8 mouse cellular contexts compared by ENCODE assay signal in the genomic region with DNA sequence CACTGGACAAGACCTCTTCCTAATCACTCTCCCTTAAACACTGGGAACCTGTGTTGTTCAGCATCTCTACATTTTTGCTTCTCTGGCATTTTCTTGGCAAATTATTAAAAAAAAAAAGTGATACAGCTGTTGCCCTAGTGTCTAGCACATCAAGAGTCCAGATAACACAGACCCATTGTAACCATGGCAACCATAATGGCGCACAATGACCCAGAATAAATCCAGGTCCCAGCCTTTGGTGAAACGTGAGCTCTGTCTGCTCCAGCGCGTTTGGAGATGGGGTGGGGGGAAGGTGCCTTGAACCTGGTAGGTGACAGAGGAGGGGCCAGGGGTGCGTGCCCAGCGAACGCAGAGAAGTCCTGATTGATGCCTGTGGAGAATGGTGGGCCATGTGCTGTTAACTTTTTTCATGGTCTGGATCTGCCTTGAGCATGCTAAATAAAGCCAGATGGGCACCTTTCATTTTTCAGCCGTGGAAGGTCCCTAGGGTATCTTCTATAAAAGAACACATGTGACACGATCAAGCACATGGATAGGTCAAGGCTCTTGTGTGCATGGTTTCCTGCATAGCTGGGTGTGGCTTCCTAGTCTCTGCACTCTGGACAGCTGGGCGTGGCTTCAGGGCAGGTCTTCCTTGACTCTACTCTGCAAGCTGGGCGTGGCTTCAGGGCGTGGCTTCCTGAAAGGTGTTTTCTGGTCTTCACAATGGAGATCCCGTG.
A peak's percentile ranks its signal among the peaks of the same experiment; 100 is the strongest.
DNase-seq lines count a peak whose midpoint lies in the region; ATAC-seq and TF ChIP-seq lines count a peak whose summit lies in the region.

No protein-coding gene starts in this region.

- H3K4me2 ChIP-seq in kidney, embryonic 16.5 days (replicated peaks; ENCODE audit: low read depth, low read length): no peak overlapping the region
- no peak overlapping the region for H3K4me2 ChIP-seq in limb, embryonic 11.5 days (ENCODE audit: low read depth, severe bottlenecking)

- H3K9me3 ChIP-seq in kidney, embryonic 16.5 days (ENCODE audit: low read length): no peaks in the 10 kb centered on the region
- H3K9me3 ChIP-seq in limb, embryonic 11.5 days (ENCODE audit: control insufficient read depth, low read length): no peaks in the 10 kb centered on the region

- H3K36me3 ChIP-seq in kidney, embryonic 16.5 days (ENCODE audit: insufficient read depth, low read length): no peaks in the 10 kb centered on the region
- H3K36me3 ChIP-seq in limb, embryonic 11.5 days (ENCODE audit: control insufficient read depth, insufficient read depth, low read length): no peaks in the 10 kb centered on the region

- H3K9ac ChIP-seq in kidney, embryonic 16.5 days (replicated peaks; ENCODE audit: low read length): no peak overlapping the region
- no peak overlapping the region for H3K9ac ChIP-seq in limb, embryonic 11.5 days (ENCODE audit: low read length)

- H3K27me3 ChIP-seq in kidney, embryonic 16.5 days (ENCODE audit: insufficient read depth, low read length): no peaks in the 10 kb centered on the region
- no peaks in the 10 kb centered on the region for H3K27me3 ChIP-seq in limb, embryonic 11.5 days (ENCODE audit: control insufficient read depth, insufficient read depth, low read length)

- H3K4me1 ChIP-seq in kidney, embryonic 16.5 days (ENCODE audit: insufficient read depth, low read length): peaks cover 7% of the 10 kb centered on the region; the same call in 1 of the 2 replicates
- H3K4me1 ChIP-seq in limb, embryonic 11.5 days (ENCODE audit: control insufficient read depth, insufficient read depth, low read length): no peaks in the 10 kb centered on the region; the same call in 1 of the 2 replicates

- H3K27ac ChIP-seq in kidney, embryonic 16.5 days (ENCODE audit: low read length): no peak overlapping the region
- no peak overlapping the region for H3K27ac ChIP-seq in limb, embryonic 11.5 days (replicated peaks; ENCODE audit: low read depth, low read length)
- H3K27ac ChIP-seq in left cerebral cortex, adult 2 months: no peak overlapping the region

- ATAC-seq in kidney, embryonic 16.5 days (ENCODE audit: low FRiP score, low TSS enrichment): peak; percentile 42; the same call in 1 of the 2 replicates
- 0 out of 2 replicates have a peak, but pooled peaks have one; percentile 62 for ATAC-seq in limb, embryonic 11.5 days (ENCODE audit: insufficient number of reproducible peaks, low FRiP score, low TSS enrichment, low read depth)

- no peak for TF ChIP-seq CTCF in left cerebral cortex, adult 2 months (IDR thresholded peaks at IDR 0.05)

- H3K4me3 ChIP-seq in kidney, embryonic 16.5 days (ENCODE audit: low read length): no peak overlapping the region
- H3K4me3 ChIP-seq in limb, embryonic 11.5 days (ENCODE audit: low read depth, low read length): no peak overlapping the region
- H3K4me3 ChIP-seq in left cerebral cortex, adult 2 months: no peak overlapping the region

- WGBS in kidney, embryonic 16.5 days: 47% methylated on average over 13 of the region's 13 CpGs
- WGBS in limb, embryonic 11.5 days: 47% methylated on average over 13 of the region's 13 CpGs

- intact Hi-C loops in left cerebral cortex, adult 2 months (cut with DNase I): no loop called here

- DNase-seq in kidney, postnatal 14 days: no peak
- DNase-seq in embryo, embryonic 11 days: peak; percentile 38
- no peak for DNase-seq in limb, embryonic 11.5 days (ENCODE audit: low spot score)
- peak; percentile 5 for DNase-seq in spleen, adult 12 weeks (ENCODE audit: low spot score)
- no peak for DNase-seq in right cerebral cortex, postnatal 25 days
- no peak for DNase-seq in left cerebral cortex, adult 2 months (ENCODE audit: extremely low spot score in 1 of 2, low spot score in 2 of 2)
- DNase-seq in cerebellum, adult 9-10 months: no peak

Comparison
In these comparisons a context has a peak if more than half of its experiments do, and no peak if none do; other contexts are left out.
1. DNase-seq: peak in embryo, embryonic 11 days (single experiment) and spleen, adult 12 weeks (single experiment); none in kidney, postnatal 14 days (single experiment), limb, embryonic 11.5 days (single experiment), right cerebral cortex, postnatal 25 days (single experiment), left cerebral cortex, adult 2 months (0 of 2) and cerebellum, adult 9-10 months (single experiment).